Mouse (Mus musculus) heart, embryonic 16.5 days (tissue): Measurements from ENCODE around the gene Rab43. TPM values are rescaled to one million over a fixed set of nuclear protein-coding genes. Genes with fewer than 3 reads are reported as not detected.

Experiments used
- ATAC-seq: fragments of 200-750 bp; cut with Nextera tagmentation; replicated peaks from 2 replicates; pipeline ENCODE4 v1.8.0; 2017; ENCODE audit warnings: moderate number of reproducible peaks; ENCODE audit not compliant: insufficient read depth, low FRiP score; ENCODE audit errors: extremely low read depth
- H3K27ac ChIP-seq: fragments of 300-500 bp; sonication (generic); 2 replicates; pipeline ENCODE4 v1.5.1; 2014; ENCODE audit warnings: mild to moderate bottlenecking, low read length, control low read depth, moderate library complexity
- H3K27me3 ChIP-seq: fragments of 300-500 bp; sonication (generic); 2 replicates; pipeline ENCODE4 v1.6.1; 2014; ENCODE audit warnings: low read length, mixed read lengths; ENCODE audit not compliant: control insufficient read depth, insufficient read depth
- H3K36me3 ChIP-seq: fragments of 300-500 bp; sonication (generic); 2 replicates; pipeline ENCODE4 v1.6.1; 2014; ENCODE audit not compliant: control insufficient read depth, insufficient read depth
- H3K4me1 ChIP-seq: fragments of 300-500 bp; sonication (generic); 2 replicates; pipeline ENCODE4 v1.6.1; 2014; ENCODE audit warnings: low read length, mixed read lengths; ENCODE audit not compliant: control insufficient read depth, insufficient read depth
- H3K4me2 ChIP-seq: fragments of 300-500 bp; sonication (generic); 2 replicates; pipeline ENCODE4 v1.6.1; 2014; ENCODE audit warnings: low read depth, mild to moderate bottlenecking, control low read depth, low read length
- H3K4me3 ChIP-seq: fragments of 300-500 bp; sonication (generic); 2 replicates; pipeline ENCODE4 v1.5.1; 2014; ENCODE audit warnings: mild to moderate bottlenecking, control low read depth, low read length
- H3K9ac ChIP-seq: fragments of 300-500 bp; sonication (generic); 2 replicates; pipeline ENCODE4 v1.6.1; 2014; ENCODE audit warnings: low read length, control low read depth
- H3K9me3 ChIP-seq: fragments of 300-500 bp; sonication (generic); replicated peaks from 2 replicates; pipeline ENCODE4 v1.6.1; 2016; ENCODE audit warnings: low read length; ENCODE audit not compliant: control insufficient read depth
- WGBS: fragments of 180-500 bp; shearing (Covaris S2); extraction: QIAGEN DNeasy Blood & Tissue Kit; methylation state at CpG from one replicate; pipeline ENCODE4 v1.1.7; 2014; 5-methylcytosine and 5-hydroxymethylcytosine counted together
- polyA plus RNA-seq: library from polyadenylated mRNA; unstranded; fragments of >200 nt; fragmentation: Nextera tagmentation; extraction: Ambion mirVana; gene quantifications from 2 replicates; pipeline ENCODE4 v1.2.1, GENCODE M21; 2015

Gene Rab43
- polyA plus RNA-seq, 1 experiment from 2014 or later: 10.1 TPM

DNA sequence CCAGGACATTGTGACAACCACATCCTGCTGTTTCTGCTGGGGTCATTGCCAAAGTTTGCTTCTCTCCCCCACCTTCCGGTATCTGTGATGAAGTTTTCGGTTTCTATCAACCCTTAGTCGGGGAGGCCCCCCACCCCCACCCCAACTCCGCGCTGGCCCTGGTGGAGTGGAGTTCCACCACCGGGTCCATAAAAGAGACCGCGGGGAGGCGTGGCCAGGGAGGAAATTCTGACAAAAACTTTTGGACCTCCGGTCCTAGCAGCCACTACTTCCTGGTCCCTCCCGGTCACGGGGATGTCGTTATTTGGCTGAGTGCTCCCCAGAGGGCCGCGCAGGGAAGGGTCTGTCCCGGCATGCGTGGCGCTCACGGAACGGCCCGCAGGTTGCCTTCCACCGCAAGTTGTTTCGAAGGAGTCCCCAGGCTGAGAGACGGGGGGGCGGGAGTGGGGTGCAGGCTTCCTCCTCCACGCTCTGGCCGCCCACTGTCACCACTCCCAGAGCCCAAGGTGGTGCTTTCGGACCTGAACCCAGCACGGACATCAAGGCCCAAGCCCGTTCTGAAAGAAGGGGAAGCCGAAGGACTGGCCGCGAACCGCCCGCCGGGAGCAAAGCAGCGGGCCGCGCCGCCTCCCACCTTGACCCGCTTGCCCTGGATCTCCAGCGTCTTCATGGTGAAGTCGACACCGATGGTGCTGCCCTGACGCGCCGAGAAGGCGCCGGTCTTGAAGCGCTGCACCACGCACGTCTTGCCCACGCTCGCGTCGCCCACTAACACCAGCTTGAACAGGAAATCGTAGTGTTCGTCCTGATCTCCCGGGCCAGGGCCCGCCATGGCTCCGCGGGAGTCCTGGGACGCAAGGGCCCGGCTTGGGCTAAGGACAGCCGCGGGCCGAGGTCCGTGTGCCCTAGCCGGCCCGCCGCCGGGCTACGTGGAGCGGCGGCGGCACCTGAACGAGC is 973 bp downstream of the Rab43 start:
- ATAC-seq: peak; percentile 6
- WGBS: under 1% methylated on average over 77 of the region's 77 CpGs
- no peaks in the 10 kb centered on the region for H3K27me3 ChIP-seq
- peaks cover 7% of the 10 kb centered on the region; the same call in 1 of the 2 replicates for H3K36me3 ChIP-seq
- H3K9ac ChIP-seq: peak overlapping the region; percentile 85
- H3K4me3 ChIP-seq: peak overlapping the region; percentile 74
- H3K4me2 ChIP-seq: peak overlapping the region; percentile 73
- H3K9me3 ChIP-seq: no peaks in the 10 kb centered on the region
- H3K4me1 ChIP-seq: peaks cover 17% of the 10 kb centered on the region
- H3K27ac ChIP-seq: peak overlapping the region; percentile 59

- no peak for ATAC-seq
- no peak overlapping the region; the same call in 1 of the 2 replicates for H3K27ac ChIP-seq
These were observed 1.7 kb downstream of the Rab43 start for GRCm38 (mm10) chr6:87810311-87810710.

GRCm38 (mm10) chr6:87809651-87810161 is 2.3 kb downstream of the Rab43 start:
- peak overlapping the region; percentile 73 for H3K4me2 ChIP-seq
- ATAC-seq: no peak
- H3K9me3 ChIP-seq: no peaks in the 10 kb centered on the region
- peak overlapping the region; percentile 74; the same call in 1 of the 2 replicates for H3K4me3 ChIP-seq
- 81% methylated on average over 6 of the region's 6 CpGs for WGBS
- H3K36me3 ChIP-seq: peaks cover 5% of the 10 kb centered on the region; the same call in 1 of the 2 replicates
- peaks cover 17% of the 10 kb centered on the region for H3K4me1 ChIP-seq
- H3K9ac ChIP-seq: no peak overlapping the region
- no peaks in the 10 kb centered on the region for H3K27me3 ChIP-seq
- no peak overlapping the region for H3K27ac ChIP-seq

More at GRCm38 (mm10) chr6:87810311-87810710, 1.7 kb downstream of the Rab43 start:
- no peaks in the 10 kb centered on the region for H3K27me3 ChIP-seq
- peaks cover 5% of the 10 kb centered on the region; the same call in 1 of the 2 replicates for H3K36me3 ChIP-seq
- 40% methylated on average over 6 of the region's 6 CpGs for WGBS
- peak overlapping the region; percentile 73 for H3K4me2 ChIP-seq
- H3K9me3 ChIP-seq: no peaks in the 10 kb centered on the region
- peak overlapping the region; percentile 85 for H3K9ac ChIP-seq
- peaks cover 17% of the 10 kb centered on the region for H3K4me1 ChIP-seq
- peak overlapping the region; percentile 74 for H3K4me3 ChIP-seq

DNA sequence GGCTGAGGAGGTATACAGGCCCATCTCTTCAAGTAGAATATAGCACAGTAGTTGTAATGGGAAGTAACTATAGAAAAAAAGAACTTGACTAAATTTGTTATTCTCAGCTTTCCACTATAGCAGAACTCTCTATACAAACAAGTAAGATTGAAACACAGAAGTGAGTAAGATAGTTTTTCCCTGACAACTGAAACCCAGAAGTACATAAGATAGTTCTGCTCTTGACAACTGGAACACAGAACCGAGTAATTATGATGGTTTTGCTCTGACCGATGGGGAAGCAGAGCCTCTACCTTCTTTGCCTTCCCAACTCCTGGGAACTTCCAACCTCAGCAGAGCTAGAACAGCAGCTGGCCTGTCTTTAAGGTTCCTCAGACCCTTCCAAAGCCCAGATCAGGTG is 2.8 kb downstream of the Rab43 start:
- no peak overlapping the region for H3K4me2 ChIP-seq
- 90% methylated on average over 2 of the region's 2 CpGs for WGBS
- ATAC-seq: no peak
- no peak overlapping the region for H3K4me3 ChIP-seq
- no peak overlapping the region for H3K9ac ChIP-seq
- H3K27me3 ChIP-seq: no peaks in the 10 kb centered on the region
- peaks cover 5% of the 10 kb centered on the region; the same call in 1 of the 2 replicates for H3K36me3 ChIP-seq
- H3K9me3 ChIP-seq: no peaks in the 10 kb centered on the region
- no peak overlapping the region for H3K27ac ChIP-seq
- H3K4me1 ChIP-seq: peaks cover 17% of the 10 kb centered on the region

DNA sequence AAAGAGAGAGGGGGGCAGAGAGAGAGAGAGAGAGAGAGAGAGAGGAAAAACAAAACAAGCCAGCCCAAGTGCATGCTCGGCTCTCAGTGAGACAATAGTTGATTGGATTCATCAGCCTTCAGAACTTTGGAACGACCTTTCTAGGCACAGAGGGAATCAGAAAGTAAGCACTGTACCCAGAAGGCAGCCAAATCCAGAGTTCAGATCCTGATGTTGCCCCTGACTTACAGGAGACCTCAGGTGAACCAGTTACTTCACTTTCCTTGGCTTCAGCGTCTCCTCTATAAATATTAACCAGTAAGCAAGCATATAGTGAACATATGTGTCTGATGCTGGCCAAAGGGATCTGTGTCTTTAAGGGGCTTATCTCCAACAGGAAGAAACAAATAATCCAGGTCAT is 3.4 kb downstream of the Rab43 start:
- H3K9me3 ChIP-seq: no peaks in the 10 kb centered on the region
- peaks cover 17% of the 10 kb centered on the region for H3K4me1 ChIP-seq
- 73% methylated on average over 3 of the region's 3 CpGs for WGBS
- ATAC-seq: no peak
- no peak overlapping the region for H3K4me2 ChIP-seq
- no peak overlapping the region for H3K9ac ChIP-seq
- no peak overlapping the region for H3K27ac ChIP-seq
- H3K27me3 ChIP-seq: no peaks in the 10 kb centered on the region
- no peak overlapping the region for H3K4me3 ChIP-seq
- peaks cover 5% of the 10 kb centered on the region; the same call in 1 of the 2 replicates for H3K36me3 ChIP-seq

DNA sequence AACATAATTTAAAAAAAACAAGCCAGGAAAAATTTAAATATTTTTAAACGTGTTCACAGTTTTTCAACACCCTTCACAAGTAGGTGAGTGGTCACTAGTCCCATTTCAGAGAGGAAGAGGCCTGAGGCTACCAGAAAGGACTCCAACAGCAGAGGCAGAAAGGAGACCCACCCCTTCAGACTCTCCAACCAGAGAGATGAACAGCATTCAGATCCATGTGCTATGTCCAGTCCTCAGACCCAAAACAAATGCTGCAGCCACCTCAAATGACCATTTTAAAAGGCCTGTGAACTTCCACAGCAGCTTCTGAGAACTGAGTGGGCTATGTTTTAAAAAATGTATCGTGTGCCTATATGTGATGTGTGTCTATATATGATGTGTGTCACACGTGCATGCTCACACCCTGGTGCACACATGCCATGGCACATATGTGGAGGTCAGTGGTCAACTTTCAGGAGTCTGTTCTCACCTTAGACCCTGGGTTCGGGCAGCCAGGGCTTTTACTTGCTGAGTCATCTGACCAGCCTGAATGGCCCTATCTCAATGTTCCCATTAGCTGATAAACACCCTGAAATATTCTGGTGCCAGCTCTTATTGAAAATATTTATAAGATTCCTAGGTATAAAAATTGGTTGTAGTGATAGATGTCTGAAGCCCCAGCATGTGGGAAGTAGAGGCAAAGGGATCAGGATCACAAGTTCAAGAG is 4.1 kb downstream of the Rab43 start:
- no peak for ATAC-seq
- Histone ChIP-seq H3K36me3 (peaks cover 5% of the 10 kb centered on the region; the same call in 1 of the 2 replicates), H3K4me3 (no peak overlapping the region), H3K9me3 (no peaks in the 10 kb centered on the region), H3K4me2 (no peak overlapping the region), H3K27me3 (no peaks in the 10 kb centered on the region), H3K27ac (no peak overlapping the region), H3K9ac (no peak overlapping the region), H3K4me1 (peaks cover 17% of the 10 kb centered on the region)
- 75% methylated on average over 4 of the region's 4 CpGs for WGBS

DNA sequence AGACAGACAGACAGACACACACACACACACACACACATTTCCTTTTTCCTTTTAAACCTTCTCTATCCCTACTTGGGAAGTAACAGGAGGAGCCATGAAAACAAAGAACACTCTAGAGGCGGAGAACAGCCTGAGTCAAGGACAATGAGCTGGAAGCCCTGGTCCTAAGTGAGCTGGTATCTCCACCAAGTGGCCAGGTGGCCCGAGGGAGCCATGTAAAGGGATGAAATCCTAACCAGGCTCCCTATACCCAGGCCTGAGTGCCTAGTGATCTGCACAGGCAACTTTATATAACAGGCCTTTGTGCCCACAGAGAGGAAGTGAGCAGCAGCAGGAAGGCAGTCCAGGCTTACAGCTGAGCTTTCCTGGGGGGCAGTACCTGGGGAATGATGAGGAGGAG is 5.1 kb downstream of the Rab43 start:
- no peak overlapping the region for H3K27ac ChIP-seq
- no peak overlapping the region for H3K4me3 ChIP-seq
- no peak overlapping the region for H3K4me2 ChIP-seq
- H3K9me3 ChIP-seq: no peaks in the 10 kb centered on the region
- H3K9ac ChIP-seq: no peak overlapping the region
- no peaks in the 10 kb centered on the region for H3K27me3 ChIP-seq
- no peak for ATAC-seq
- peaks cover 5% of the 10 kb centered on the region; the same call in 1 of the 2 replicates for H3K36me3 ChIP-seq
- peaks cover 13% of the 10 kb centered on the region for H3K4me1 ChIP-seq
- 40% methylated on average over 2 of the region's 2 CpGs for WGBS

- H3K4me3 ChIP-seq: no peak overlapping the region
- H3K9me3 ChIP-seq: no peaks in the 10 kb centered on the region
- H3K9ac ChIP-seq: no peak overlapping the region
- no peak overlapping the region for H3K27ac ChIP-seq
- 56% methylated on average over 2 of the region's 2 CpGs for WGBS
- H3K27me3 ChIP-seq: no peaks in the 10 kb centered on the region
- H3K36me3 ChIP-seq: peaks cover 5% of the 10 kb centered on the region; the same call in 1 of the 2 replicates
- H3K4me1 ChIP-seq: peaks cover 13% of the 10 kb centered on the region
- no peak for ATAC-seq
- H3K4me2 ChIP-seq: no peak overlapping the region
These were observed 5.9 kb downstream of the Rab43 start for GRCm38 (mm10) chr6:87806028-87806427.
